Mouse (Mus musculus) fibroblast of lung, adult 2 months (primary cell): ENCODE measurements around the gene Slc38a11.
A peak's percentile ranks its signal among the peaks of the same experiment; 100 is the strongest.

Source experiments
- DNase-seq: peaks from one replicate; pipeline ENCODE4 v3.0.0-alpha.2; 2011; ENCODE audit warnings: low read depth

Slc38a11 gene

GRCm38 (mm10) chr2:65363828-65364497, at the start of gene Slc38a11:
Gene Slc38a11 (minus strand): TSS chr2:65364034.
- no peak for DNase-seq

GRCm38 (mm10) chr2:65407110-65407509, 43.3 kb upstream of the Slc38a11 start:
- no peak for DNase-seq

GRCm38 (mm10) chr2:65405407-65405806, 41.6 kb upstream of the Slc38a11 start:
- DNase-seq, result no peak

- no peak for DNase-seq
Measured at GRCm38 (mm10) chr2:65402001-65402400, 38.2 kb upstream of the Slc38a11 start.

- DNase-seq, result no peak
Measured at GRCm38 (mm10) chr2:65399938-65400337, 36.1 kb upstream of the Slc38a11 start.

- DNase-seq, result no peak
Measured at GRCm38 (mm10) chr2:65396128-65396527, 32.3 kb upstream of the Slc38a11 start.

GRCm38 (mm10) chr2:65393061-65393460, 29.2 kb upstream of the Slc38a11 start:
- no peak for DNase-seq

GRCm38 (mm10) chr2:65391322-65391721, 27.5 kb upstream of the Slc38a11 start:
- DNase-seq, result no peak

GRCm38 (mm10) chr2:65384815-65385214, 21.0 kb upstream of the Slc38a11 start:
- no peak for DNase-seq

- DNase-seq, result no peak
Measured at GRCm38 (mm10) chr2:65382485-65382884, 18.7 kb upstream of the Slc38a11 start.

- DNase-seq, result no peak
Measured at GRCm38 (mm10) chr2:65378425-65378824, 14.6 kb upstream of the Slc38a11 start.

GRCm38 (mm10) chr2:65374410-65374809, 10.6 kb upstream of the Slc38a11 start:
- DNase-seq, result no peak

- DNase-seq, result no peak
Measured at GRCm38 (mm10) chr2:65373076-65373475, 9.2 kb upstream of the Slc38a11 start.

GRCm38 (mm10) chr2:65360736-65361475, 2.9 kb downstream of the Slc38a11 start:
- DNase-seq, result no peak

- no peak for DNase-seq
Measured at GRCm38 (mm10) chr2:65347367-65347766, 16.5 kb downstream of the Slc38a11 start.

GRCm38 (mm10) chr2:65346915-65347314, 16.9 kb downstream of the Slc38a11 start:
- no peak for DNase-seq

- DNase-seq, result no peak
Measured at GRCm38 (mm10) chr2:65346037-65346436, 17.8 kb downstream of the Slc38a11 start.

GRCm38 (mm10) chr2:65342057-65342456, 21.8 kb downstream of the Slc38a11 start:
- DNase-seq, result no peak

GRCm38 (mm10) chr2:65340839-65341238, 23.0 kb downstream of the Slc38a11 start:
- no peak for DNase-seq

- peak; percentile 38 for DNase-seq
Measured at GRCm38 (mm10) chr2:65337378-65338140, 26.3 kb downstream of the Slc38a11 start.

- DNase-seq, result no peak
Measured at GRCm38 (mm10) chr2:65336608-65337007, 27.2 kb downstream of the Slc38a11 start.

GRCm38 (mm10) chr2:65334091-65334490, 29.7 kb downstream of the Slc38a11 start:
- no peak for DNase-seq

- peak; percentile 36 for DNase-seq
Measured at GRCm38 (mm10) chr2:65331321-65331720, 32.5 kb downstream of the Slc38a11 start.
